Mouse (Mus musculus) left cerebral cortex, postnatal 10 days (tissue): Measurements from ENCODE around the gene Chfr. TPM values are rescaled to one million over a fixed set of nuclear protein-coding genes. Genes with fewer than 3 reads are reported as not detected.

Experiments used
- DNase-seq, 2 experiments: peaks; one replicate each; pipeline ENCODE4 v3.0.0; 2021 to 2022; ENCODE audit warnings: low spot score in 2 of 2, mixed read lengths in 1 of 2; ENCODE audit errors: extremely low spot score in 1 of 2
- intact Hi-C: fragments of 180-260 bp; cut with DNase I; formaldehyde crosslinking; loops from one replicate; pipeline ENCODE4 v1.15.1; 2025
- total RNA-seq, 2 experiments: library from RNA; stranded (reverse); gene quantifications; 2 replicates each; pipeline ENCODE4 v1.2.3; 2021

Gene Chfr
- total RNA-seq, 2 experiments from 2014 or later: 75.6 to 76.2 TPM

DNA sequence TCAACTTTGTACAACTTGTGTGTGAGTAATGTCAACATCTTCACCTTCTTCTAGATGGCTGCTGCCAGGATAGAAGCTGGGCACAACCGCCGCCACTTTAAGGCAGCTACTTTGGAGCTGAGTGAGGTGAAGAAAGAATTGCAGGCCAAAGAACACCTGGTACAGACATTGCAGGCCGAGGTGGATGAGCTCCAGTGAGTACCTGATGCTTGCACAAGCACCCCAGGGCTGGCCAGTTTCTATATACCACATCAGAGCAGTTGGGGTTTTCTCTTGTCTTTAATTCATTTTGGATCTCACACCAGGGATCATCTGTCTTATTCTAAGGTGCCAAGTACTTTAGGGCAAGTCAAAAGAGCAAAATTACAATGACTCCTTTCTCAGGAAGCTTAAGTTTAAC lies 81.1 kb downstream of the Chfr start:
- intact Hi-C loops: no loop called here
- no peak for DNase-seq

DNA sequence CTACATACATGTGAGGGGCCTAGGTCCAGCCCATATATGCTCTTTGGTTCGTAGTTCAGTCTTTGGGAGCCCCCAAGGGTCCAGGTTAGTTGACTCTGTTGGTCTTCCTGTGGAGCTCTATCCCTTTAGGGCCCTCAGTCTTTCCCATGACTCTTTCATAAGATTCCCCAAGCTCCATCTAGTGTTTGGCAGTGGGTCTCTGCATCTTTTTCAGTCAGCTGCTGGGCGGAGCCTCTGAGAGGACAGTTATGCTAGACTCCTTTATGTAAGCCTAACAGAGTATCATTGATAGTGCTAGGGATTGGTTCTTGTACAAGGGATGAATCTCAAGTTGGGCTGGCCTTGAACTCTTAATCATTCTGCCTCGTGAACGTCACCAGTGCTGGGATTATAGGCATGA lies 84.7 kb downstream of the Chfr start:
- no peak for DNase-seq
- intact Hi-C loops: no loop called here

Other genes with a start within 250 kb of the Chfr start
- gene Gm15446, start 212.4 kb upstream of the Chfr start, total RNA-seq: 10 to 100 TPM; 37.2 to 38.6 TPM
- gene Zfp932, start 139.3 kb upstream of the Chfr start, total RNA-seq: 10 to 100 TPM; 53.6 to 56.0 TPM
- gene Gm17655, start 63.3 kb upstream of the Chfr start, total RNA-seq: 10 to 100 TPM in 1 of 2 experiments, 1 to 10 TPM in 1; 9.6 to 12.0 TPM
- 1 to 10 TPM in 1 of 2 experiments, under 1 TPM in 1; 0.84 to 1.1 TPM for gene Gm35315, start 41.4 kb upstream of the Chfr start, total RNA-seq
- 1 to 10 TPM; 5.4 to 7.3 TPM for gene Plcxd1, start 35.9 kb upstream of the Chfr start, total RNA-seq
- 10 to 100 TPM; 95.4 to 100.0 TPM for gene Gtpbp6, start 27.6 kb upstream of the Chfr start, total RNA-seq
- gene Zfp605, start 25.8 kb upstream of the Chfr start, total RNA-seq: 10 to 100 TPM; 17.0 to 17.1 TPM
- gene Golga3, start 40.9 kb downstream of the Chfr start, total RNA-seq: 10 to 100 TPM; 43.8 to 45.5 TPM
- gene Ankle2, start 95.2 kb downstream of the Chfr start, total RNA-seq: 10 to 100 TPM; 24.5 to 26.8 TPM
- 10 to 100 TPM; 73.5 to 77.0 TPM for gene Pgam5, start 134.1 kb downstream of the Chfr start, total RNA-seq
- gene Pxmp2, start 150.3 kb downstream of the Chfr start, total RNA-seq: 1 to 10 TPM; 5.3 to 6.4 TPM
- 1 to 10 TPM; 2.6 to 4.5 TPM for gene Pole, start 150.5 kb downstream of the Chfr start, total RNA-seq
- gene P2rx2, start 207.4 kb downstream of the Chfr start, total RNA-seq: 1 to 10 TPM; 1.5 to 1.9 TPM
- not detected for gene Lrcol1, start 208.9 kb downstream of the Chfr start, total RNA-seq